Comparison of ENCODE assay signal across 9 mouse cellular contexts in genomic region chr9:108136930-108137462, GRCm38 (mm10). TPM values are rescaled to one million over a fixed set of nuclear protein-coding genes. Genes with fewer than 3 reads are reported as not detected.
DNase-seq lines count a peak whose midpoint lies in the region; ATAC-seq and TF ChIP-seq lines count a peak whose summit lies in the region.
"Had no signal": no experiment of that assay in that cellular context is flagged by ENCODE, and none has a peak within 500 bp of the region (broad histone marks: within the 10 kb centered on the region; RNA-seq: fewer than 3 reads in every experiment).

No protein-coding gene starts in this region.

- no peak overlapping the region for H3K4me3 ChIP-seq in hindbrain, postnatal 0 days (ENCODE audit: low read length)
- no peak overlapping the region for H3K4me3 ChIP-seq in hindbrain, embryonic 13.5 days
- 0 out of 2 replicates have a peak overlapping the region, but pooled peaks have one; percentile 2 for H3K4me3 ChIP-seq in heart, embryonic 15.5 days
- no peak overlapping the region for H3K4me3 ChIP-seq in gastrocnemius, adult 2 months

- no peaks in the 10 kb centered on the region for H3K27me3 ChIP-seq in hindbrain, postnatal 0 days (ENCODE audit: insufficient read depth, low read length)
- H3K27me3 ChIP-seq in hindbrain, embryonic 13.5 days = no peaks in the 10 kb centered on the region
- H3K27me3 ChIP-seq in heart, embryonic 15.5 days = 0 out of 2 replicates have a peak, but pooled peaks cover 2% of the 10 kb centered on the region

- 67% methylated on average over 6 of the region's 6 CpGs for WGBS in hindbrain, postnatal 0 days
- 87% methylated on average over 6 of the region's 6 CpGs for WGBS in hindbrain, embryonic 13.5 days
- 51% methylated on average over 6 of the region's 6 CpGs for WGBS in heart, embryonic 15.5 days

- DNase-seq in hindbrain, postnatal 0 days (ENCODE audit: low spot score) = peak; percentile 28
- peak; percentile 93 for DNase-seq in cerebellum, adult 9-11 months
- no peak for DNase-seq in yolk sac, embryonic 10.5 days (ENCODE audit: low spot score)
- DNase-seq in gastrocnemius, adult 2 months = no peak
- DNase-seq in urinary bladder, adult 18-20 months (ENCODE audit: low spot score in 2 of 2) = no peak

- no peak for ATAC-seq in hindbrain, postnatal 0 days
- no peak for ATAC-seq in hindbrain, embryonic 13.5 days (ENCODE audit: low FRiP score)
- no peak; the same call in 1 of the 2 replicates for ATAC-seq in heart, embryonic 15.5 days (replicated peaks; ENCODE audit: insufficient number of reproducible peaks, insufficient read depth, low FRiP score, low read depth)
- ATAC-seq in megakaryocyte progenitor cell, adult 5-6 weeks (replicated peaks; ENCODE audit: poor library complexity) = 0 out of 2 replicates have a peak, but pooled peaks have one; percentile 10

- no peak overlapping the region for H3K9ac ChIP-seq in hindbrain, postnatal 0 days (replicated peaks; ENCODE audit: low read length)
- no peak overlapping the region for H3K9ac ChIP-seq in hindbrain, embryonic 13.5 days
- no peak overlapping the region for H3K9ac ChIP-seq in heart, embryonic 15.5 days

- no peak overlapping the region for H3K27ac ChIP-seq in hindbrain, postnatal 0 days
- H3K27ac ChIP-seq in hindbrain, embryonic 13.5 days = no peak overlapping the region
- peak overlapping the region; percentile 43 for H3K27ac ChIP-seq in heart, embryonic 15.5 days
- H3K27ac ChIP-seq in gastrocnemius, adult 2 months = no peak overlapping the region; the same call in 1 of the 2 replicates
- H3K27ac ChIP-seq: macrophage had no signal

- no peak for TF ChIP-seq CTCF in hindbrain, postnatal 0 days (IDR thresholded peaks at IDR 0.05; ENCODE audit: low read depth)
- TF ChIP-seq CTCF in gastrocnemius, adult 2 months (IDR thresholded peaks at IDR 0.05) = no peak

- intact Hi-C loops in gastrocnemius, adult 2 months (cut with DNase I) = loop anchor here (5.0 kb wide), 1 partner anchor 40 kb away; no protein-coding TSS in a partner anchor

- H3K4me2 ChIP-seq in hindbrain, postnatal 0 days (ENCODE audit: low read depth, low read length) = no peak overlapping the region
- H3K4me2 ChIP-seq in hindbrain, embryonic 13.5 days = no peak overlapping the region
- H3K4me2 ChIP-seq in heart, embryonic 15.5 days = peak overlapping the region; percentile 36

- no peaks in the 10 kb centered on the region for H3K4me1 ChIP-seq in hindbrain, postnatal 0 days (ENCODE audit: insufficient read depth, low read length)
- no peaks in the 10 kb centered on the region for H3K4me1 ChIP-seq in hindbrain, embryonic 13.5 days (replicated peaks)
- H3K4me1 ChIP-seq in heart, embryonic 15.5 days (replicated peaks) = peaks cover 16% of the 10 kb centered on the region

- peaks cover 18% of the 10 kb centered on the region; the same call in 1 of the 2 replicates for H3K36me3 ChIP-seq in hindbrain, postnatal 0 days (ENCODE audit: insufficient read depth, low read length)
- H3K36me3 ChIP-seq in hindbrain, embryonic 13.5 days = peaks cover 32% of the 10 kb centered on the region
- no peaks in the 10 kb centered on the region for H3K36me3 ChIP-seq in heart, embryonic 15.5 days

- H3K9me3 ChIP-seq in hindbrain, postnatal 0 days (ENCODE audit: low read length) = no peaks in the 10 kb centered on the region
- no peaks in the 10 kb centered on the region for H3K9me3 ChIP-seq in hindbrain, embryonic 13.5 days
- no peaks in the 10 kb centered on the region for H3K9me3 ChIP-seq in heart, embryonic 15.5 days (replicated peaks)

RNA-seq across cellular contexts. Expression of gene Apeh, which starts 42.6 kb away (rescaled TPM):
- 47.8 and 53.3 TPM in 2 replicates for total RNA-seq in hindbrain, postnatal 0 days (2014; rRNA removed)
- polyA plus RNA-seq in hindbrain, postnatal 0 days (2015; fragmentation: Nextera tagmentation; extraction: Ambion mirVana) = 39.6 and 40.4 TPM in 2 replicates
- 57.7 and 57.8 TPM in 2 replicates for polyA plus RNA-seq in hindbrain, embryonic 13.5 days (2015; fragmentation: Nextera tagmentation; extraction: Ambion mirVana)
- 46.4 and 65.9 TPM in 2 replicates for polyA plus RNA-seq in heart, embryonic 15.5 days (2015; fragmentation: Nextera tagmentation; extraction: Ambion mirVana)
- total RNA-seq in megakaryocyte progenitor cell, adult 5-6 weeks (2015) = 45.9 and 64.3 TPM in 2 replicates
- 71.0 and 110 TPM in 2 replicates for total RNA-seq in megakaryocyte progenitor cell, adult 5-6 weeks (2017)
- 10 to 100 TPM; 30.6 to 33.4 TPM for total RNA-seq in gastrocnemius, adult 2 months (2021)

RNA-seq across cellular contexts. Expression of gene Bsn, which starts 53.2 kb away (rescaled TPM):
- 53.9 and 60.7 TPM in 2 replicates for total RNA-seq in hindbrain, postnatal 0 days (2014; rRNA removed)
- 6.5 and 7.4 TPM in 2 replicates for polyA plus RNA-seq in hindbrain, postnatal 0 days (2015; fragmentation: Nextera tagmentation; extraction: Ambion mirVana)
- polyA plus RNA-seq in hindbrain, embryonic 13.5 days (2015; fragmentation: Nextera tagmentation; extraction: Ambion mirVana) = 8.3 and 8.7 TPM in 2 replicates
- 0.13 and 0.84 TPM in 2 replicates for polyA plus RNA-seq in heart, embryonic 15.5 days (2015; fragmentation: Nextera tagmentation; extraction: Ambion mirVana)
- total RNA-seq in megakaryocyte progenitor cell, adult 5-6 weeks (2015) = 4.7 and 5.5 TPM in 2 replicates
- 3.2 and 4.0 TPM in 2 replicates for total RNA-seq in megakaryocyte progenitor cell, adult 5-6 weeks (2017)
- total RNA-seq in gastrocnemius, adult 2 months (2021) = under 1 TPM in 1 of 2 experiments, not detected in 1; 0.03 TPM

RNA-seq across cellular contexts. Expression of gene Rnf123, which starts 53.9 kb away (rescaled TPM):
- 59.0 and 60.4 TPM in 2 replicates for total RNA-seq in hindbrain, postnatal 0 days (2014; rRNA removed)
- polyA plus RNA-seq in hindbrain, postnatal 0 days (2015; fragmentation: Nextera tagmentation; extraction: Ambion mirVana) = 41.8 and 43.8 TPM in 2 replicates
- 42.8 and 43.1 TPM in 2 replicates for polyA plus RNA-seq in hindbrain, embryonic 13.5 days (2015; fragmentation: Nextera tagmentation; extraction: Ambion mirVana)
- 29.8 and 33.3 TPM in 2 replicates for polyA plus RNA-seq in heart, embryonic 15.5 days (2015; fragmentation: Nextera tagmentation; extraction: Ambion mirVana)
- 34.5 and 35.8 TPM in 2 replicates for total RNA-seq in megakaryocyte progenitor cell, adult 5-6 weeks (2015)
- 18.8 and 34.8 TPM in 2 replicates for total RNA-seq in megakaryocyte progenitor cell, adult 5-6 weeks (2017)
- 100 to 1,000 TPM; 128 to 157 TPM for total RNA-seq in gastrocnemius, adult 2 months (2021)

RNA-seq across cellular contexts. Expression of gene Mst1, which starts 56.8 kb away (rescaled TPM):
- total RNA-seq in hindbrain, postnatal 0 days (2014; rRNA removed) = 0.29 TPM in 1 of 2 replicates, not detected in the other
- not detected in 2 replicates for polyA plus RNA-seq in hindbrain, postnatal 0 days (2015; fragmentation: Nextera tagmentation; extraction: Ambion mirVana)
- polyA plus RNA-seq in hindbrain, embryonic 13.5 days (2015; fragmentation: Nextera tagmentation; extraction: Ambion mirVana) = not detected in 2 replicates
- 0.81 TPM in 1 of 2 replicates, not detected in the other for polyA plus RNA-seq in heart, embryonic 15.5 days (2015; fragmentation: Nextera tagmentation; extraction: Ambion mirVana)
- total RNA-seq in megakaryocyte progenitor cell, adult 5-6 weeks (2015) = 0.46 and 3.1 TPM in 2 replicates
- 0.37 and 0.74 TPM in 2 replicates for total RNA-seq in megakaryocyte progenitor cell, adult 5-6 weeks (2017)
- total RNA-seq in gastrocnemius, adult 2 months (2021) = not detected

Comparison
In these comparisons a context has a peak if more than half of its experiments do, and no peak if none do; other contexts are left out.
1. DNase-seq: peak in hindbrain, postnatal 0 days (single experiment) and cerebellum, adult 9-11 months (single experiment); none in yolk sac, embryonic 10.5 days (single experiment), gastrocnemius, adult 2 months (single experiment) and urinary bladder, adult 18-20 months (0 of 2).